Mouse (Mus musculus): ENCODE results near the gene Klhl35.

GRCm38 (mm10) chr7:99427987-99428386 is 37.8 kb upstream of the Klhl35 start:
- TF ChIP-seq EP300 (IDR thresholded peaks at IDR 0.05; ENCODE audit: insufficient read depth, low read depth, low read length) (no peak), CTCF (IDR thresholded peaks at IDR 0.05) (no peak), POLR2A (IDR thresholded peaks at IDR 0.05; ENCODE audit: insufficient read depth, low read depth, low read length) (no peak)

All from heart, adult 2 months (tissue).